Mouse (Mus musculus) lung, postnatal 0 days (tissue): ENCODE measurements around the gene Dpyd. TPM values are rescaled to one million over a fixed set of nuclear protein-coding genes. Genes with fewer than 3 reads are reported as not detected.

Source experiments
- ATAC-seq: fragments of 200-750 bp; cut with Nextera tagmentation; 2 replicates; pipeline ENCODE4 v1.8.0; 2017; ENCODE audit warnings: moderate library complexity
- DNase-seq: peaks from one replicate; pipeline ENCODE4 v3.0.0-alpha.2; 2016; ENCODE audit warnings: low spot score
- H3K27ac ChIP-seq: fragments of 300-500 bp; sonication (generic); 2 replicates; pipeline ENCODE4 v1.5.1; 2014; ENCODE audit warnings: antibody characterized with exemption, mild to moderate bottlenecking, low read length, mixed read lengths
- H3K27me3 ChIP-seq: fragments of 300-500 bp; sonication (generic); replicated peaks from 2 replicates; pipeline ENCODE4 v1.6.1; 2014; ENCODE audit warnings: low read length, mixed read lengths; ENCODE audit not compliant: insufficient read depth
- H3K36me3 ChIP-seq: fragments of 300-500 bp; sonication (generic); 2 replicates; pipeline ENCODE4 v1.6.1; 2014; ENCODE audit warnings: low read length, mixed read lengths; ENCODE audit not compliant: insufficient read depth
- H3K4me1 ChIP-seq: fragments of 300-500 bp; sonication (generic); 2 replicates; pipeline ENCODE4 v1.6.1; 2014; ENCODE audit warnings: antibody characterized with exemption, low read depth, low read length, mixed read lengths; ENCODE audit not compliant: insufficient read depth
- H3K4me2 ChIP-seq: fragments of 300-500 bp; sonication (generic); replicated peaks from 2 replicates; pipeline ENCODE4 v1.6.1; 2014; ENCODE audit warnings: low read depth, mild to moderate bottlenecking, low read length, moderate library complexity, mixed read lengths
- H3K4me3 ChIP-seq: fragments of 300-500 bp; sonication (generic); 2 replicates; pipeline ENCODE4 v1.5.1; 2014; ENCODE audit warnings: low read depth, low read length
- H3K9ac ChIP-seq: fragments of 300-500 bp; sonication (generic); replicated peaks from 2 replicates; pipeline ENCODE4 v1.6.1; 2014; ENCODE audit warnings: low read depth, mild to moderate bottlenecking
- H3K9me3 ChIP-seq: fragments of 300-500 bp; sonication (generic); 2 replicates; pipeline ENCODE4 v1.6.1; 2016; ENCODE audit warnings: low read length, mixed read lengths
- CTCF ChIP-seq: IDR thresholded peaks from 2 replicates; pipeline ENCODE4 v1.5.1; 2016; ENCODE audit warnings: antibody characterized with exemption, mild to moderate bottlenecking
- EP300 ChIP-seq: IDR thresholded peaks from 2 replicates; pipeline ENCODE4 v1.6.1; 2016; ENCODE audit warnings: antibody characterized with exemption, mild to moderate bottlenecking, control low read depth
- WGBS: fragments of 180-500 bp; shearing (Covaris S2); extraction: QIAGEN DNeasy Blood & Tissue Kit; methylation state at CpG from one replicate; pipeline ENCODE4 v1.1.7; 2014; 5-methylcytosine and 5-hydroxymethylcytosine counted together
- polyA plus RNA-seq: library from polyadenylated mRNA; unstranded; fragments of >200 nt; fragmentation: Nextera tagmentation; extraction: Ambion mirVana; gene quantifications from 2 replicates; pipeline ENCODE4 v1.2.1, GENCODE M21; 2015

Dpyd gene
- polyA plus RNA-seq, 1 experiment from 2014 or later = 10.0 TPM

DNA sequence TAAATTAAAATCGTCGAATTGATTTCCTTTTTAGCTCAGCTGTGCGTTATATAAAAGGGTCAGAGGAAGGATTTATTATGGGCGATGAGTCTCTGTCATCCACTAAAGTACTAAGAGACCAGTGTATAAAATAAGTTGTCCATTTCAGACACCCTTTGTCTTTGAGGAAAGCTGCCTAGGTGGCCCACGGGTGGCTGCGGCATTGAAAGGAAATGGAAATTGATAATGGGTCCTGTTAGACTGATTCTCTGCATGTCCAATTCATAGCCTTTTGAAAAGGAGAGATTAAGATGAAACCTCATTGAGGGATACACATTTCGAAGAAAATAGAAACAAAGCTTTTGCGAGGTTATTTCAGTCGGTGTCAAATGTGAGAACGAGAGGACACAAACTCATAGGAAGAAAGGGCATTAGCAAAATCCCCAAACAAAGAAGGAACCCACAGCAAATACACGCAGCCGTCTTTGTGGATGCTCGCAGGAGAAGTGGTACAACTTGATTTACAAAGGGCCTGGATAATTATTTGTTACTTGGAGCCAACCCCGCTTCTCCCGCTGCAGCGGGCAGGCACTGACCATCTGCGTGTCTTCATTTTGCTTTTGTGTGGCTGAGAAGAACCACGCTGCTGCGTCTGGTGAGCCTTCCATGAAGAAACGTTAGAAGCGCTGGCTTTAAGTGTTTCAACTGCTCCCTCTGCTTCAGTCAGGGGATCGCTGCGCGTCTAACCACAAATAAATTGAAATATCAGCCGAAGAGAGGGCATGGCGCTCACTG, 825.6 kb downstream of the Dpyd start:
- WGBS = 64% methylated on average over 26 of the region's 26 CpGs
- Histone ChIP-seq H3K27me3 (no peaks in the 10 kb centered on the region), H3K9ac (no peak overlapping the region), H3K4me2 (no peak overlapping the region), H3K9me3 (no peaks in the 10 kb centered on the region), H3K36me3 (no peaks in the 10 kb centered on the region), H3K4me1 (no peaks in the 10 kb centered on the region), H3K27ac (no peak overlapping the region), H3K4me3 (no peak overlapping the region)
- TF ChIP-seq EP300 = no peak
- no peak for TF ChIP-seq CTCF
- ATAC-seq (no peak), DNase-seq (no peak)

DNA sequence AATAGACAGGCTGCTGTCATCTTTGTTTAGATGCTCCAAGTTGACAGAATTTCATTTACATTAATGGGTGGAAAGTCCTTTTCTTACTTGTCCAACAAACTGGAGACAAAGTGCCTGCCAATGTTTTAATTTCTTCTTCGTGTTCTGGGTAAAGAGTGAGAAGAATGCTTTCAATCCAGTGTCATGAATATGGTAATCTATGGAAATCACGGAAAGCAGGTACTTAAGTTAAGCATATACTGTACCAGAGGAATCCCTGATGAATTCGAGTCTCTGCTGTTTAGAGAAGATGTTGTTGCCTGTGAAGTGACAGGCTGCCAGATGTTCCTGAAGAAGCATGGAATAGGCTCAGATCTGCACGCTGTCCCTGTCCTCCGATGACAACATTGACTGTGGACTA, 835.3 kb downstream of the Dpyd start:
- no peaks in the 10 kb centered on the region for H3K9me3 ChIP-seq
- H3K4me2 ChIP-seq = no peak overlapping the region
- H3K9ac ChIP-seq = no peak overlapping the region
- H3K36me3 ChIP-seq = no peaks in the 10 kb centered on the region
- no peak overlapping the region for H3K27ac ChIP-seq
- 51% methylated on average over 5 of the region's 5 CpGs for WGBS
- H3K4me3 ChIP-seq = no peak overlapping the region
- no peak for ATAC-seq
- no peak for DNase-seq
- TF ChIP-seq EP300 = no peak
- no peak for TF ChIP-seq CTCF
- no peaks in the 10 kb centered on the region for H3K4me1 ChIP-seq
- no peaks in the 10 kb centered on the region for H3K27me3 ChIP-seq

DNA sequence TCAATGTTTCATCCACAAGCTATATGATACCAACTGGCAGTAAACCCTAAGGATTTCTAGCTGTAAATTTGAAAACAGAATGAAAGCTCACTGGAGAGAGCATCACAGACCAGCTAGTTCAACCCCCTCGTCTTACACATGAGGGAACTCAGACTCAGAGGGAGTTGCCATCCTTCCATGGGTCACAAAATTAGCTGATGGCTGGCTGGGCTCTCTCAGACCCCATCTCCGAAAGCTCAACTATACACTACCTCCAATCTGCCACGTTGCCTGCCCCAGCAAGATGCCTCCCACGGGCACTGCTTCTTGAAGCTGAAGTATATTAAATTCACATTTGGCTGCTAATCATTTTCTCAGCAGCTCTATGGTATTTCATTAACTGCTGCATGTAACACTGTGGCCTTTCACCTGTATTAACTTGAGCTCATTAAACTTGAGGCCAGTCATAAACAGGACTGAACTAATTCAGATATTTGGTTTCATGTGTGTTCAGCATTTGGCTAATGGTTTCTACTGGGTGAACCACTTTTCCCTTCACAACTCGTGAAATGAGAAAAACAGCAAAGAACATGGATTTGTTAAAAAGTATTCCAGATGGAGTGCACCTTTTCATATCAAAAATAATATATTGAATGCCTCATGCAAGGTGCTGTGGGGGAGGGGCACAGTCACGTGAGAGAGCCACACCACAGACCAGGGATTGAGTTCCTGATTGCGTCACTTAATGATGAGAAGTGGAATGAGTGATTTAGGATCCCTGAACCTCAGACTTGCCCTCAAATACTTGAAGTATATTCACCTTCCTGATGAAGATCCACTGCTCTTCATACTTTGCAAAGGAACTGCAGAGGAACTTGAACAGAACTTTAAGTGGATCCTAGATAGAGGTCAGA, 841.2 kb downstream of the Dpyd start:
- Histone ChIP-seq H3K4me2 (no peak overlapping the region), H3K4me1 (no peaks in the 10 kb centered on the region), H3K36me3 (no peaks in the 10 kb centered on the region), H3K9me3 (no peaks in the 10 kb centered on the region), H3K4me3 (no peak overlapping the region), H3K27ac (no peak overlapping the region), H3K27me3 (no peaks in the 10 kb centered on the region), H3K9ac (no peak overlapping the region)
- 69% methylated on average over 7 of the region's 7 CpGs for WGBS
- TF ChIP-seq CTCF = no peak
- TF ChIP-seq EP300 = no peak
- no peak for ATAC-seq
- no peak for DNase-seq

DNA sequence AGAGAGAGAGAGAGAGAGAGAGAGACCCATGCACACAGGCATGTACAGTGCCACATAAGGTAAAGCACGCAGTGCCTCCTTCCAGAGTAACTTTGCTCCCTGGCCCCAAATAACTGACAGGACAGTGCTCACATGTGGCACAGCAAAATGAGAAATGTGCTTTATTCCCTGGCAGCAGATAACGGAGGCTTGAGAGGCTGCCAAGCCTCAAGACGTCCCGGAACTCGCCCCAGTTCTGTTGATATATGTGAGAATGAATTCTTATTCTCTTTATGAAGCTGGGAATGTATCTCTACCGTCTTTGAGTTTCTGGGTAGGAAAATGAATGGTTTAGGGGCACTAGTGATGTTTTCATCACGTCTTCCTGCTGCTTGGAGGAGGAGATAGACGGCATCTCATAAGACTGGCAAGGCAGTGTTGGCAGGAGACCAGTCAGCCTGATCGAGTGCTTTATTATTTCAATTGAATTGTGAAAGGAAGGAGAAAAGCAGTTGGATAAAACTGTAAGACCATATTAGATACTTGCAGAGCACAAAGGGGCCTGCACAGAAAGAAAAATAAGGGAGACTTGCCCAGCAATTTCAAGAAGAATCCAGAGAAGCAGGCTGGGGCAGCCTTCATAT, 857.3 kb downstream of the Dpyd start:
- TF ChIP-seq CTCF (no peak), EP300 (no peak)
- Histone ChIP-seq H3K4me1 (no peaks in the 10 kb centered on the region), H3K9me3 (no peaks in the 10 kb centered on the region), H3K4me3 (no peak overlapping the region), H3K9ac (no peak overlapping the region), H3K27me3 (no peaks in the 10 kb centered on the region), H3K36me3 (no peaks in the 10 kb centered on the region), H3K27ac (no peak overlapping the region), H3K4me2 (no peak overlapping the region)
- WGBS = 46% methylated on average over 9 of the region's 9 CpGs
- DNase-seq = no peak
- ATAC-seq = no peak

DNA sequence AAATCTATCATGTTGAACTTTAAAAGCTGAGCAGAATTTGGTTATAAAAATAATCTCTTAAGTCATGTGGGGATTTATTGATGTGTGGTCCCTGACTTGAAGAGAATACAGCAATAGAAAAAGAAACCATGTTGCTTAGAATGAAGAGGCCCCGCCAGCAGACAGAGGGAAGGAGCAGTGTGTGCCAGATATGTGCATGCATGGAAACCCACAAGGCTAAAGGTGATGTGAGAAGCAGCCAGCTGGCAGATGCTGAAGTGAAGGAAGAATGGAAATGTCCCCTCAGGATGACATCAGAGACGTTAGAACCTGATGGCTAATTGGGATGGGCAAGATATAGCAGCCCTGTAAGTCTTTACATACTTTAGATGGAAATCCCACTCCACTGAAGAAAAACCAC, 857.8 kb downstream of the Dpyd start:
- ATAC-seq = no peak
- no peak overlapping the region for H3K27ac ChIP-seq
- H3K9me3 ChIP-seq = no peaks in the 10 kb centered on the region
- DNase-seq = no peak
- H3K36me3 ChIP-seq = no peaks in the 10 kb centered on the region
- H3K4me2 ChIP-seq = no peak overlapping the region
- no peak for TF ChIP-seq EP300
- TF ChIP-seq CTCF = no peak
- no peak overlapping the region for H3K4me3 ChIP-seq
- H3K9ac ChIP-seq = no peak overlapping the region
- WGBS = 70% methylated on average over 2 of the region's 2 CpGs
- H3K27me3 ChIP-seq = no peaks in the 10 kb centered on the region
- H3K4me1 ChIP-seq = no peaks in the 10 kb centered on the region

DNA sequence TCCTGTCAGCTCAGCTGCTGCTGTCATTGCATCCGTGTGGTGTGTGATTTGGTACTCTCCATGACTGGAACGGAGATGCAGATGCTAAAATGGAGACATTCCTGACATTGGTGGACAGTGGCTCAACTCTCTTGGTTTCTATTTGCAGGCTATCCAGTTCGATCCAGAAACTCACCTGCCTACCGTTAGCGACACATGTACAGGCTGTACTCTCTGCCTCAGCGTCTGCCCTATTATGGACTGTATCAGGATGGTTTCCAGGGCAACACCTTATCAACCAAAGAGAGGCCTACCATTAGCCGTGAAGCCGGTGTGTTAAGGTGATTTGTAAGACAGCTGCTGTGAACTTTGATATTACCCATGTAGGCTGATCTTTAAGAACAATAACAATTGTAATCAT, 869.4 kb downstream of the Dpyd start:
- no peak overlapping the region for H3K4me2 ChIP-seq
- ATAC-seq (no peak), DNase-seq (no peak)
- no peaks in the 10 kb centered on the region for H3K4me1 ChIP-seq
- no peaks in the 10 kb centered on the region for H3K36me3 ChIP-seq
- H3K9ac ChIP-seq = no peak overlapping the region
- no peaks in the 10 kb centered on the region for H3K9me3 ChIP-seq
- TF ChIP-seq EP300 = no peak
- no peak for TF ChIP-seq CTCF
- no peaks in the 10 kb centered on the region for H3K27me3 ChIP-seq
- H3K27ac ChIP-seq = no peak overlapping the region
- WGBS = 67% methylated on average over 8 of the region's 8 CpGs
- H3K4me3 ChIP-seq = no peak overlapping the region
